Mouse (Mus musculus) small intestine, adult 2 months (tissue): Measurements from ENCODE around the gene Polg2.
"Not testable (repeated sequence)": the region's sequence is repeated elsewhere in the genome, so short reads cannot be mapped to it uniquely, and the experiment has no call there.

Source experiments
- CTCF ChIP-seq: fragments of 200-500 bp; IDR thresholded peaks from 2 replicates; pipeline ENCODE4 v1.5.1; 2012; ENCODE audit warnings: low read depth, mild to moderate bottlenecking, control low read depth, inconsistent platforms, low read length, moderate library complexity, mixed read lengths; ENCODE audit not compliant: insufficient replicate concordance, insufficient read length; ENCODE audit errors: extremely low read depth
- POLR2A ChIP-seq: fragments of 200-500 bp; IDR thresholded peaks from 2 replicates; pipeline ENCODE4 v1.6.1; 2012; ENCODE audit warnings: low read depth, mild to moderate bottlenecking, control low read depth, inconsistent platforms, low read length, moderate library complexity

- TF ChIP-seq POLR2A, CTCF: not testable (repeated sequence)
These were observed 28.1 kb upstream of the Polg2 start for GRCm38 (mm10) chr11:106807442-106807841.
